Mouse (Mus musculus) forelimb bud, embryonic 11.5 days (tissue): ENCODE data around the gene Ang2.
A peak's percentile ranks its signal among the peaks of the same experiment; 100 is the strongest.
"Not testable (repeated sequence)": the region's sequence is repeated elsewhere in the genome, so short reads cannot be mapped to it uniquely, and the experiment has no call there.

Experiments
- DNase-seq: peaks from one replicate; pipeline ENCODE4 v3.0.0-alpha.2; 2012; ENCODE audit warnings: low read depth, low spot score

The Ang2 gene

DNA sequence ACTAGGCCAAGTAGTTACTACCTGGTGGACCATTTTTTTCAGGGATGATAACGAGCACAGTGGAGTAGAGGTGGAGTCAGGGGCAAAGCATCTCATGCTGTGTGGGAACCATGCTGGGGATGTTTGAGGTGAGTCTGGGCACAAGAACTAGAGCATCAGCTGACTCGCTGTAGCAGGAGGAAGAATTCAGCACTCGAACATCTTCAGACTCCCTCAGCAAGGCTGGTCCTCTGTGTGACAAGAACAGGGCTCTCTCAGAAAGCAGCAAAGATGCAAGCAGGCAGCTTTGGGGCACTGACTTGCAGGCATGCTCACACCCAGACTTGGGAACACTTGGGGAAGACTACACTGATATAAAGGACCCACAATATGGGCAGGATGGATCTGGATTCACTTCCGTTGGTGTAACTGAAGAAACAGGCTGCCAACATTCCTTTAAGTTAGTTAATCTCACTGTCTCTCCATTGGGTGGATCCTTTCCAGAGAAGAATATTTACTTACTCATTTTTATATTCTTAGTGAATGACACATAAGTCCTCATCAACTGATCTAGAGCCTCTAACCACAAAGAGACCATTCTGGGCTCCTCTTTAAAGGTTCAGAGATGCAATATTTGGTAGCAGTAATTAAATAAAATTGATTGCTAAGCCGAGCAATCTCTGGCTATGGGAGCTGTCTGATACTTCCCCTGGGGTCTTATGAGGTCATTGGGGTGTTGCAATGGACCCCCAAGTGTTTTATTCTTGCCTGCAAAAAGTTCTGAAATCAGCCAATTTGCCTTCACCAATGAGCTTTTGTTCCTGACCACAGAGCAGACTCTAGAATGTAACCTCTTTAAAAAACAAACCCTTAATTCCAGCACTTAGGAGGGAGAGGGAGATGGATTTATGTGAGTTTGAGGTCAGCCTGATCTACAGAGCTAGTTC, at the start of gene Ang2:
TSS of gene Ang2 (minus strand) at position 51 of the 926 bp plus-strand sequence.
- no peak for DNase-seq

DNA sequence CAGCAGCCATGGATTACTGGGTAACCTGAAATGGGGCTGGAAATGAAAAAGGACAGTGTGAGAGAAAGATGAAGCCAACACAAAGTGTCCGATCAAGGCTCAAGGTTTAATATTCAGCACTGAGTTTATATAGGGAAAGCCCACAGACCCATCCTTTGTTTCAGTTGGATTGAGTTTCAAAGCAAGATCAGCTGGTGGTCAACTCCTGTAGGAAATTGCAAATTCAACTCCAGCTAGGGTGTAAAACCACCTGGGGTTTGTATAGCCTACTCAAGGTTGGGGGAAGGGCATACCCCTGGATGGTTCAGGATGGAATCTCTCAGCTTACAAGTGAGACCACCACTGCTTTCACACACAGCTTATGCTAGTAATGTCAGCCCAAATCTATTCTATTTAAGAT, 48.8 kb upstream of the Ang2 start:
- no peak for DNase-seq

DNA sequence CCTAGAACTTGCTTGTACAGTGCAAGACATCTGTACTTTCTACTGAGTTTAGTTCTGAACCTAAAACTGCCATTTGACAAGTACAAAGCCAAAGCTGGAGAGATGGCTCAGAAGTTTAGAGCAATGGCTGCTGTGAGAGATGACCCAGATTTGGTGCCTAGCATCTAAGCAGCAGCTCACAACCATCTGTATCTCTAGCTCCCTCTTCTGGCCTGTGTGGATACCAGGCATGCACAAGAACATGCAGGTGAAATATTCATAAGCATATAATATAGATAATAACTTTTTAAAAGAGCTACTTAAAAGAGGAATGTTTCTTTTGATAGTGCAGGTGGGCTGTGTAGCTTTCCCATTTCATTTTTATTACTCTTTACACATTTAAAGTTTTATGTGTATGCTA, 42.0 kb upstream of the Ang2 start:
- DNase-seq, result peak; percentile 47

DNA sequence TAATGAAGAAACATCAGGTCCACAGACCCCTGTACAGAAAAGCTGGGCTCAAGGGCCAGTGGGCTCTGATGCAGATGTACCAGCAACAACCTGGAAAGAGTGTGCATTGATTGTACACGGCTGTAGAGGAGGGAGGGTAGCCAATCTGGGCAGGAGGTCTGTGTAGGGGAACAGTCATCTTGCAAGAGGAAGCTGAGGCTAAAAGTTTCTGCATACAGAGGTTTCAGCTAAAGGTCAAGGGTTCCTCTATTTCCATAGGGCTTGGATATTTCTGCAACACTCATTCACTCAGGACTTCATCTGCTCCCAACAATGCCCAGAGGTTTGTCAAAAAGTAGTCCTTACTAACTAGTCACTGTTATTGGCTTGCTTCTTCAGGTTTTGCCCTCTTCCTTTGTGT, 38.5 kb upstream of the Ang2 start:
- DNase-seq, result not testable (repeated sequence)

DNA sequence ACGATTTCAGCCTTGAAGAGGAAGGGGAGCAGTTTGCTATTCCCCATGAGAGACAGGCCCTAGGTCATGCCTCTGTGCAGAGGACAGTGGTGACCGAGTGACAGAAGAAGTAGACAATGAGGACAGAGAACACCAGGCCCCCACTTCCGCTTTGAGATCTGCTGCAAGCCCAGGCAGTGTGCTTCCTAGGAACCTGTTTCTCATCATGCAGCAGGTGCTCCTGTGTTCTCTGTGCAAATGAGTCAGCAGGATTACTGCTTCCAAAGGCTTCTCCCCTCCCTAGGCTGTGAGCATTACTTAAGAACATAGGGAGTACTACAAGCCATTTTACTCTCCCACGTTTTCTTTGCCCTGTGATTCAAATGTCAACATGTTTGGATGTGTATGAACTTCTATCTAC, 30.7 kb upstream of the Ang2 start:
- not testable (repeated sequence) for DNase-seq

DNA sequence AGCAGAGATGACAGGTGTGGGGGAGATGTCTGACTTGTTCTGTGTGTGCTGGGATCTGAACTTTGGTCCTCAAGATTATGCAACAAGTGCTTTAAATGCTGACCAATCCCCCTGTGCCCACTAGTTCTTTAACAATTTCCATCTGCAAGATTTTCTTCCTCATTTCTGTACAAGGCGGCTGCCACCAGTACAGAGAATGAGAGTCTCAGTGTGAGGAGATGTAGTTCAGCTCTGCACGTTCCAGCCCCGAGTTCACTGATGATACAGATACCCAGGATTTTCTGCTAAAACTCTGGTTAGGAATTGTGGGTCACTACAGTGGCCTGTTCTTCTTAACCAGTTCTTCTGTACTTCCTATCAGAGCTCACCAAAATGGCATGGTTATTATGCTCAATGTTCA, 21.1 kb upstream of the Ang2 start:
- not testable (repeated sequence) for DNase-seq

DNA sequence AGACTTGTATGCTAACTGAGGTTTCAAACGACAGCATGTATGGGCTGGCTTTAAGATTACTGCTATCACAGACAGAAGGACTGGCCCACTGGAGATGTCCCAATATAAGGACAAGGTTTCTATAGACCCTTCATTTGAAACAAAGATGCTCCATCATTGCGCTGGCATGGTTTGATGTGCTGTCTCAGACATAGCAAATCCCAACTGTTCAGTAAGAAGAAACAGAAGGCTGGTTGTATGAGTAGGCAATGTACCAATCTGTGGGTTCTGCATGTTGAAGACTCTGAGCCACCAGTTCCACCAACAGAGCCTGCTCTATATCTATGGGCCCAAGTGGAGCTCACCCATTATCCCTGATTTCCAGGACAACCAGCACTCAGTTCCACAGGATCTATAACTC, 4.2 kb upstream of the Ang2 start, which contains the start of gene Ear14:
TSS of gene Ear14 (plus strand) at position 277 of the 400 bp plus-strand sequence.
- no peak for DNase-seq

DNA sequence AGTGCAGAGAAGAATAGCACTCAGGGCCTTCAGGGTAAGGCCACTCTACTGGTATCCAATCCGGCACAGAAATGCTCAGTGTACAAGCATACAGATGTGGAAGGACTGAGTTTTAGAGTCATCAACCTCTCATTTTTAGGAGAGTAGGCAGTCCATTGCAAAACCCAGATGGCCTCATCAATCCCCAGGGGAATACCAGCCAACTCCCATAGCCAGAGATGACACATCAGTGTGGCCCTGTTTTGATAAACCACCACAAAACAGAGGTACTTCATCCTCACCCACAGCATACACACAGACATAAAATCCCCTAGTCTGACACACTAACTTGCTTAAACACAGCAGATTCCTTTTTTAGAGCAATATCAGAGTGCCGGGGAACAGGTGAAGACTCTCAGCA, 1.5 kb upstream of the Ang2 start:
- no peak for DNase-seq

DNA sequence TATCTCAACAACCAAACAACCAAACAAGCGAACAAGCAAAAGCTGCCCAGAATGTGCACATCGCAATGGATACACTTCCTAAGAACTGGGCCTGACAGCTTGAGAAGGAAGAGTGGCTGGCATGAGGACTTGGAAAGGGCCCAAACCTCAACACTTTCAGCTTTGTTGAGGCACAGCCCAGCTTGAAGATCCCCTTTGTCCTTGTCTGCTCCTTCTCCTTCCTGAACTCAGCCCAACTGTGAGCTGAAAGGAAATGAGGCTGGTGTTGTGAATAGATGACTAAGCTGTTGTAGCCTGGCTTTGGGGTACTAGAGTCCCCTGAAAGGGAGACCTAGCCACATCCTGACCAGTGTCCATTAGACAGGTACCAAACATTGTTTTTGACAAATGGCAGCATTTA, 1.1 kb upstream of the Ang2 start:
- DNase-seq, result no peak

DNA sequence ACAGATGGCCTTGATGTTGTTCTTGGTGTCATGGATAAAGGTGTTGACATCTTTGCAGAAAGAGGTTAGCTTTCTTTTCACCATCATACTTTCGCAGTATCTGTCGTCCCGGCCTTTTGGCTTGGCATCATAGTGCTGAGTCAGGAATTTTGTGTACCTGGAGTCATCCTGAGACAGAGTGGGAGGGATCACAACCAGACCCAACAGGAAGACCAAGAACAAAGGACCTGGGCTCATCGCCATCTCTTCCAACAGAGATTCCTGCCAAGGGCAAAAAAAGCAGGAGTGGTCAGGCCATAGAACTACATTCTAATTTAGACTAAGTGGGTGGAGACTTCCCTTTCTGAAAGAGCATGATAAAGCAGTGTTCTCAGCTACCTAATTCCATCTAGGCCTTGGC, 3.3 kb downstream of the Ang2 start:
- DNase-seq, result no peak

DNA sequence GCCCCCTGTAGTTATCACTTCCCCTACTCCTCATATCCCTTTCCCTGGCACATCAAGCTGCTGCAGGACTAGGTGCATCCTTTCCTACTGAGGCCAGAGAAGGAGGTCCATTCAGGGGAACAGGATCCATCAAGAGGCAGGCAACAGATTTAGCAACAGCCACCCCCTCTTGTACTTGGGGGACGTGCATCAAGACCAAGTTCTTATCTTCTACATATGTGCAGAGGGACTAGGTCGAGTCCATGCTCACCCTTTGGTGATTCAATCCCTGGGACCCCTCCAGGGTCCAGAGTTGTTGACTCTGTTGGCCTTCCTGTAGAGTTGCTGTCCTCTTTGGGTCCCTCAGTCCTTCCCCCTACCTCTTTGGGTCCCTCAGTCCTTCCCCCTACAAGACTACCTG, 17.9 kb downstream of the Ang2 start:
- not testable (repeated sequence) for DNase-seq

DNA sequence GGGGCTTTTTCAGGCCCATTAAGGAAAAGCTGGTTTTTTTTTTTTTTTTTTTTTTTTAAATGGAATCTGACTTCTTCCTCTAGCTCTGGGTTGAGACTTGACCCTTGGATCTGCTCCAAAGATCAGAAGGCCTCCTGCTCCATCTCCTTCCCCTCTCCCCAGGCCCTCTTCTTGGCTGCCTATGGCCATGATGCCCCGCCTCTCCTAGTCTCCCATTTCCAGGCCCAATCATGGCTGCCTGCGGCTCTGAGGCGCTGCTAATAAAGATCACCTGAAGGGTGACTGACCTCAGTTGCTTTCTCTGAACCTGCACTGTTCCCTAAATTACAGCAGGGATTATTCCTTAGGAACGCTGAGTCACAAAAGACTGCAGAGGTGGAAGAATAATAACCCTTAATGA, 25.1 kb downstream of the Ang2 start:
- no peak for DNase-seq

DNA sequence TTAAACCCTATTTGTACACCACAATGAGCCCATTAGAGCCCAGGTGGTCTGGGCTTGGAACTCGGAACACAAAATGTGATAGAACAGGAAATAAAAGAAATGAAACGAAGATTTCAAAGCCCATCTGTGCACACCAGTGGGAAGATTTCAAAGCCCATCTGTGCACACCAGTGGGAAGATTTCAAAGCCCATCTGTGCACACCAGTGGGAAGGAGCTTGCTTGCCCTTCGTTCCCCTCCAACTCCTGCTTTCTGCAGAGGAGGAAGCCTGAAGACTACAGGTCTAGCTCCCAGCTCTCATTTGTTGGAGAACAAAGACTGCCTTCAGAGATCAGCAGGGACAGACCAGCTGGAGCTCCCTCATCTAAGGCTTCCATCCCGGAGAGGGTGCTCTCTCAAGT, 26.0 kb downstream of the Ang2 start:
- DNase-seq, result not testable (repeated sequence)

DNA sequence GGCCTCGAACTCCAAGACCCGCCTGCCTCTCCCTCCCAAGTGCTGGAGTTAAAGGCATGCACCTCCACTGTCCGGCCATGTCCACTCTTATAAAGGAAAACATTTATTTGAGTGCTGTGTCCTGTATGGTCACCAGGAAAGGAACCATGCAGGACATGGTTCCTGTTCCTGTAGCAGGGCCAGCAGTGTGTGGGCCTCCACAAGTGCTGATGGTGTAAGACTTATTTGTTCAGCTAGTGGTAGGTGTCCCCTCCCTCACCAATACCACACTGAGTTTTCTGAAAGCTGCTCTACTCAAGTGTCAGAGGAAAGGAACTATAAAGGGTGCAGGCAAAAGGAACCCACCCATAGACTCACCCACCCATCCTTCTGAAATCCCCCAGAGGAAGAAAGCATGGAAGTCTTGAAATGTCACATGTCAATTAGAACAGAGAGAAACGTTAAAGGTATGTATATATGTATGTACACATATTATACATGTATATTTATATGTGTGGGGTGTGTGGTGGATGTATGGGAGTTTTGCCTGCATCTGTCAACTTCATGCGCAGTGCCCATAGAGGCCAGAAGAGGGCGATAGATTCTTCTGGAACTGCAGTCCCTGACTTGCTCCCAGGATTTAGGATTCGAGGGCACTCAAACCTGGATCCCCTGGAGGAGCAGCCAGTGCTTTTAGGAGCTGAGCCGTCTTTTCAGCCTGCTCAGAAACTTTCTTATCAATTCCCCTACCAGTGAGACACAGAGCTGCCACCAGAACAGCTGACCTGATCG, 26.7 kb downstream of the Ang2 start:
- DNase-seq, result not testable (repeated sequence)

DNA sequence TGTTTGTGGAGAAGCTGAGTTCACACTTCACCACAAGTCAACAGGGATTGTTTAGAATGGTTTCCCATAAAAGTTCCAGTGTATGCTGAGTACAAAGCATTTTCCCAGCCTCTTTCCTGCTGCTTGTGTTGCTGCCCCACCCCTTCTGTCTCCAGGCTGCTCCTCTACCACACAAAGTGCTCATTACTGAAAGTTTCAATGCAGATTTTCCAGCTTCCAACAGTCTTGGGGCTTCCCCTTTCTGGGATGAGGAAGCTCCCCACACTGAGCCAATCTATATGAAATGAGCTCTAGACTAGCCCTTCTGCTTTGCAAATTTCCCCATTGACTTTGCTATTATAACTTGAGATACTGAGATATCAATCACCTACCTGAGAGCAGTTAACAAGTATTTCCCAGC, 32.9 kb downstream of the Ang2 start:
- no peak for DNase-seq

DNA sequence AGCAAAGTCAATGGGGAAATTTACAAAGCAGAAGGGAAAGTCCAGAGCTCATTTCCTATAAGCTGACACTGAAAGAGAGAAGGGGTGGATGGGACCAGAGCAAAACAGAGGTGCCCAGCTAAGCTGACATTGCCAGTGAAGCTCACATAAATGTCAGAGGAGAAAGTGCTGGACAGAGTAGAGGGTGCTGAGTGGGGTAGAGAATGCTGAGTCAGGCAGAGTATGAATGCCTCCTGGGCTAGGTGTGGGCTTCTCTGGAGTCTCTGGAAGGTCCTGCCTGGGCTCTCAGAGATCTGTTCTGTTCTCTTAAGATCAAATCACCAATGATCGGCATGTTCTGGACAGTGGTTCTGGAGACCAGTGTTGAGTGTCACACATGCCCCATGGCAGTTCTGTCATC, 33.5 kb downstream of the Ang2 start:
- DNase-seq, result no peak

DNA sequence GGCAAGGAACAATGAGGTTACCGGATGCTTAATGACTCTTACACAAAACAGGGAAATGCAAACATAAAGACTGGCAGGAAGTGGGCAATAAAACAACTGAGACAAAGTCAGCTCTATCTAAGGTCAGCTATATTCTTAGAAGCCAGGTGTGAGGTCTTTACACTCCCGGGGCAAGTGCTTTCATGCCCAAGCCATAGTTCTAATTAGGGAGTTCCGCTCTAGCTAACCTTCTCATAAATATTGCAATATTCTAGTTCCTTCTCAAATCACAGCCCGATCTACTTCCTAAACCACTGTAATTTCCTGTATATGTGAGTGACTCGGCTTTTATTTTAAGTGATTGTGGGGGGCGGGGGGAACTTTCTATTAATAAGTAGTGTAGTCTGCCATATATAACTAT, 35.6 kb downstream of the Ang2 start:
- not testable (repeated sequence) for DNase-seq

DNA sequence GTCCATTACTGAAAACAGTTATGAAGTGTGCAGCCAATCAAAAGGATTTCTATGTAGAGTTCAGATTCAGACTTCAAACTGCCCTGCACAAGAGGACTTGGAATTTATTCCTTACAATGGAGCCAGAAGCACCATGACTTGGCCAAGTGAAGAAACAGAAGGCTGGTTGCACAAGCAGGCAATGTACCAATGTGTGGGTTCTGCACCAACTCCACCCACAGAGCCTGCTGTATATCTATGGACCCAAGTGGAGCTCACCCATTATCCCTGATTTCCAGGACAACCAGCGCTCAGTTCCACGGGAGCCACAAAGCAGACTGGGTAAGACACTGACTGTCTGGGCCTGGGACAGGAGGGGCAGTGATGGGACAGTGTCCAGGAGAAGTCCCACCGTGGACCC, 37.0 kb downstream of the Ang2 start, which contains the start of gene Rnase2b:
TSS of gene Rnase2b (plus strand) at position 285 of the 400 bp plus-strand sequence.
- DNase-seq, result not testable (repeated sequence)

DNA sequence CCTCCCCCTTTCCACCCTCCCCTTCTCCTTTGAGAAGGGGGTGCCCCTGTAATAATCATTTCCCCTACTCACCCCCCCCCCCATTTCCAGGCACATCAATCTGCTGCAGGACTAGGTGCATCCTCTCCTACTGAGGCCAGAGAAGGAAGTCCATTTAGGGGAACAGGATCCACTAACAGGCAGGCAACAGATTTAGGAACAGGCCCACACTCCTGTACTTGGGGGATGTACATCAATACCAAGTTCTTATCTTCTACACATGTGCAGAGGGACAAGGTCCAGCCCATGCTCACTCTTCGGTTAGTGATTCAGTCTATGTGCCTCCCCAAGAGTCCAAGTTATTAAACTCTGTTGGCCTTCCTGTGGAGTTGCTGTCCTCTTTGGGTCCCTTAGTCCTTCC, 41.9 kb downstream of the Ang2 start:
- DNase-seq, result no peak

DNA sequence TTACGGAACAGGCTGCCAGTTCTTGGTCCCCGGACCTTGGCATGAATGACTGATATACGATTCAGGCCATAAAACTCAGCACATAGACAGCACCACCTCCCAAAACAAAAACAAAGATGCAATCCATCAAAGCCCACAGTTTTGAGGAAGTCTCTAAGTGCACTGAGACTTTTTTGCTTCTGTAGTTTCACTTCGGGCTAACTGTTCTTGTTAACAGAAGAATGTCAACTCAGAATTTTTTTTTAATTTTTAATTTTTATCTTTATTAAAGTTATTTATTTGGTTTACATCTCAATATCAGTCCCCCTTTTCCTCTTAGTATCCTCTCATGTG, 42.2 kb downstream of the Ang2 start:
- DNase-seq, result no peak

DNA sequence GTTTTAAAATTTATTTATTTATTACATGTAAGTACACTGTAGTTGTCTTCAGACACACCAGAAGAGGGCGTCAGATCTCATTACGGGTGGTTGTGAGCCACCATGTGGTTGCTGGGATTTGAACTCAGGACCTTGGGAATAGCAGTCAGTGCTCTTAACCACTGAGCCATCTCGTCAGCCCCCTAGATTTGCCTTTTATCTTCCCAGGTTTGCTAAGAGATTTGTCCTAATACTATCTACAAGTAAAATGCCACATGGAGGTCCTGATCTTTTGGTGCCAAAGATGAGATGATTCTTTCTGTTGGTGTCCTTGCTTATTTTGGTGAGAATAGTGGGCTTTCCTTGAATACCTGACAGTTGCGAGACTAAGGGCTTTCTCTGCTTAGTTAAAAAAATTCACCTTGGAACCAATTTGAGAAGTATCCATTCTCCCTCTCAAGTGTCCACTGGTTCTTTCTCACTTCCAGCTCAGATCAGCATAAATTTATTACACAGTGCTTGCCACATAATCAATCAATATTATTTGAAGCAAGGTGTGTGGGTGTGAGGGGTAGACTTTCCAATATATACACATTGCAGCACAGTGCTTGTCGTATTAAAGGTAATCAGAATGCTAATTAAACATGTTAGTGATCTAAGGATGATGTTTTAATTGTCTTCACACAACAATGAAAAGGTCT, 42.8 kb downstream of the Ang2 start:
- no peak for DNase-seq

DNA sequence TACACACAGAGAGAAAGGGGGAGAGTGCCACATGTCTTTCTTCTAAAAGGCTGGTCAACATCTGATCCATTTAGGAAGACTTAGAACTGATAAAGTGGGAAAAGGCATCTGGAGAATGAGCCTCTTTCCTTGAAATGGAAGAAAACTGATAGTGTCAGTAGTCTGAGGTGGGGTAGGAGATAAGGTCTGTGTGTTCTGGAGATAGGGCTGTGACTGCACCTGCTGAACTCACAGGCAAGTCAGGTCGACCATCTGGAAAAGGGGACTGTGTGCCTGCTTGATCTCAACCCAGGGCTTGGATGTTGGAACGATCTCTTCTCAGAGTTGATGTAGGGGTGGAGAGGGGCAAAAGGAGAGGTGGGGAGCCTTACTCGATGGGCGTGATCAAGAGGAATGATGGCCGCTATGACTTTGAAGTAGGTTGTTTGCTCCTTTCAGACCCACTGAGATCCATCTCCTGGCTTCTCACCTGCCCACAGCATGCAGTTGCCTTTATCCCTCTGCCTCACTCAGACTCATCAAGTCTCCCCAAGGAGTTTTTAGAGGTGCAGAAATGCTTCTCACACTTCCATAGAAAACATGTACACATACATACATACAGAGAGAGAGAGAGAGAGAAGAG, 46.6 kb downstream of the Ang2 start:
- DNase-seq, result no peak
